Comparison of ENCODE assay signal across 16 mouse cellular contexts in genomic region chr6:73232152-73232584, GRCm38 (mm10). TPM values are rescaled to one million over a fixed set of nuclear protein-coding genes. Genes with fewer than 3 reads are reported as not detected.
A peak's percentile ranks its signal among the peaks of the same experiment; 100 is the strongest.
DNase-seq lines count a peak whose midpoint lies in the region; ATAC-seq and TF ChIP-seq lines count a peak whose summit lies in the region.
"Had no signal": no experiment of that assay in that cellular context is flagged by ENCODE, and none has a peak within 500 bp of the region (broad histone marks: within the 10 kb centered on the region; RNA-seq: fewer than 3 reads in every experiment).

No protein-coding gene starts in this region.

- H3K27me3 ChIP-seq in liver, embryonic 11.5 days (replicated peaks; ENCODE audit: control insufficient read depth, insufficient read depth, low read length) = no peaks in the 10 kb centered on the region
- H3K27me3 ChIP-seq: embryonic facial prominence, embryonic 13.5 days; forebrain, embryonic 13.5 days had no signal

- H3K4me1 ChIP-seq in lung, adult 2 months (ENCODE audit: control insufficient read depth, insufficient read depth, low read length) = no peaks in the 10 kb centered on the region
- H3K4me1 ChIP-seq in liver, embryonic 11.5 days (replicated peaks; ENCODE audit: control insufficient read depth, insufficient read depth, low read length) = no peaks in the 10 kb centered on the region
- H3K4me1 ChIP-seq: forebrain, embryonic 13.5 days had no signal

- no peak overlapping the region for H3K27ac ChIP-seq in liver, embryonic 11.5 days (ENCODE audit: low read depth, low read length)
- H3K27ac ChIP-seq: embryonic facial prominence, embryonic 13.5 days; forebrain, embryonic 13.5 days; macrophage had no signal

- DNase-seq in lung, postnatal 25 days (ENCODE audit: low spot score) = peak; percentile 18
- no peak for DNase-seq in lung, adult 2 months
- DNase-seq in kidney, adult 9 months = peak; percentile 87
- DNase-seq in liver, embryonic 11.5 days (ENCODE audit: low spot score) = no peak
- DNase-seq in yolk sac, embryonic 10.5 days (ENCODE audit: low spot score) = peak; percentile 86
- no peak for DNase-seq in spleen, adult 12 weeks (ENCODE audit: low spot score)
- DNase-seq in heart, postnatal 4 days = no peak
- DNase-seq: adrenal gland, postnatal 10 days; B cell, adult 2 months; cerebellum, postnatal 36 days; gastrocnemius, postnatal 36 days; heart, postnatal 14 days had no signal

- H3K9me3 ChIP-seq in liver, embryonic 11.5 days (ENCODE audit: control insufficient read depth, low read length) = no peaks in the 10 kb centered on the region
- H3K9me3 ChIP-seq: forebrain, embryonic 13.5 days had no signal

- no peak overlapping the region for H3K9ac ChIP-seq in liver, embryonic 11.5 days (ENCODE audit: low read depth, low read length)
- H3K9ac ChIP-seq: embryonic facial prominence, embryonic 13.5 days; forebrain, embryonic 13.5 days had no signal

- ATAC-seq in liver, embryonic 11.5 days (replicated peaks; ENCODE audit: low FRiP score) = peak; percentile 59
- no peak for ATAC-seq in granulocyte monocyte progenitor cell, adult 5-6 weeks (replicated peaks; ENCODE audit: poor library complexity, severe bottlenecking)
- ATAC-seq: forebrain, embryonic 13.5 days had no signal

- TF ChIP-seq CTCF in lung, adult 2 months (IDR thresholded peaks at IDR 0.05; ENCODE audit: insufficient read depth, low read length) = no peak

- TF ChIP-seq POLR2A in lung, adult 2 months (IDR thresholded peaks at IDR 0.05; ENCODE audit: borderline replicate concordance, extremely low read depth, low read depth, low read length) = no peak

- WGBS in lung, adult 2 months = 59% methylated on average over 12 of the region's 12 CpGs
- 75% methylated on average over 12 of the region's 12 CpGs for WGBS in liver, embryonic 11.5 days

- no peak overlapping the region for H3K4me3 ChIP-seq in lung, adult 2 months (replicated peaks; ENCODE audit: extremely low read depth, low read depth, low read length)
- H3K4me3 ChIP-seq in liver, embryonic 11.5 days (ENCODE audit: low read depth, low read length) = no peak overlapping the region
- H3K4me3 ChIP-seq: embryonic facial prominence, embryonic 13.5 days; forebrain, embryonic 13.5 days had no signal

- H3K36me3 ChIP-seq in liver, embryonic 11.5 days (ENCODE audit: control insufficient read depth, insufficient read depth, low read length) = no peaks in the 10 kb centered on the region
- H3K36me3 ChIP-seq: embryonic facial prominence, embryonic 13.5 days had no signal

- peak overlapping the region; percentile 7; the same call in 1 of the 2 replicates for H3K4me2 ChIP-seq in liver, embryonic 11.5 days
- H3K4me2 ChIP-seq: embryonic facial prominence, embryonic 13.5 days; forebrain, embryonic 13.5 days had no signal

RNA-seq across cellular contexts. Expression of gene Dnah6, which starts 10.7 kb away (rescaled TPM):
- 2.6 and 3.5 TPM in 2 replicates for polyA plus RNA-seq in lung, adult 2 months (2012; rRNA removed)
- 0.01 and 0.03 TPM in 2 replicates for polyA plus RNA-seq in liver, embryonic 11.5 days (2014; fragmentation: Nextera tagmentation; extraction: Ambion mirVana)
- not detected in 2 replicates for total RNA-seq in granulocyte monocyte progenitor cell, adult 5-6 weeks (2014; fragmentation: Nextera tagmentation)
- not detected in 2 replicates for total RNA-seq in granulocyte monocyte progenitor cell, adult 5-6 weeks (2017)
- total RNA-seq in heart, postnatal 4 days (2021) = 1 to 10 TPM in 1 of 2 experiments, under 1 TPM in 1; 0.95 to 1.1 TPM
- total RNA-seq: gastrocnemius, postnatal 36 days had no signal
- polyA plus RNA-seq: embryonic facial prominence, embryonic 13.5 days; macrophage had no signal

RNA-seq across cellular contexts. Expression of gene Suclg1, which starts 16.0 kb away (rescaled TPM):
- 40.4 and 66.9 TPM in 2 replicates for polyA plus RNA-seq in lung, adult 2 months (2012; rRNA removed)
- 188 and 206 TPM in 2 replicates for polyA plus RNA-seq in liver, embryonic 11.5 days (2014; fragmentation: Nextera tagmentation; extraction: Ambion mirVana)
- 118 and 131 TPM in 2 replicates for total RNA-seq in granulocyte monocyte progenitor cell, adult 5-6 weeks (2014; fragmentation: Nextera tagmentation)
- 146 and 203 TPM in 2 replicates for total RNA-seq in granulocyte monocyte progenitor cell, adult 5-6 weeks (2017)
- 100 to 1,000 TPM; 389 to 429 TPM for total RNA-seq in heart, postnatal 4 days (2021)

Comparison
In these comparisons a context has a peak if more than half of its experiments do, and no peak if none do; other contexts are left out.
1. DNase-seq: peak in lung, postnatal 25 days (single experiment), kidney, adult 9 months (single experiment) and yolk sac, embryonic 10.5 days (single experiment); none in lung, adult 2 months (single experiment), liver, embryonic 11.5 days (single experiment), spleen, adult 12 weeks (single experiment) and heart, postnatal 4 days (single experiment).